In the genomic region with DNA sequence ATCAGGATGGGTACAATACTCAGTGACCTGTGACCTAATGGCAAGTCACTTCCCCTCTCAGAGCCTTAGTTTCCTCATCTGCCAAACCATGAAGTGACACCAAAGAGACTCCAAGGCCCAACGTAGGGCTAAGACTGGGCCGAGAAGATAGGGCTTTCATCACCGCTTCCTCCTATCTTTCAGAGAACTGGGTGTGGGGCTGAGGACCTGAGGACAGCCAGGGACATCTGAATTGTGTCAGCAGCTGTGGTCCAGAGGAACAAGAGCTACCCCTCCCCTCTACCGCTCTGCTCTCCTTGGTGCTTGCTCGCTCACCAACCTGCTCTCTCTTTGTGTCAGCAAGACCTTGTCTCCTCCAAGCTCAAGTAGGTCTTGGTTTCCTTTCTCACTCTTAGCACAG, we compare ENCODE assay signal across 12 mouse cellular contexts. TPM values are rescaled to one million over a fixed set of nuclear protein-coding genes. Genes with fewer than 3 reads are reported as not detected.
DNase-seq lines count a peak whose midpoint lies in the region; ATAC-seq and TF ChIP-seq lines count a peak whose summit lies in the region.
"Had no signal": no experiment of that assay in that cellular context is flagged by ENCODE, and none has a peak within 500 bp of the region (broad histone marks: within the 10 kb centered on the region; RNA-seq: fewer than 3 reads in every experiment).

No protein-coding gene starts in this region.

- no peaks in the 10 kb centered on the region for H3K27me3 ChIP-seq in liver, embryonic 16.5 days (ENCODE audit: control insufficient read depth, insufficient read depth, low read depth, low read length)
- H3K27me3 ChIP-seq: kidney, embryonic 15.5 days; limb, embryonic 12.5 days; midbrain, embryonic 13.5 days had no signal

- no peaks in the 10 kb centered on the region for H3K9me3 ChIP-seq in liver, embryonic 16.5 days (replicated peaks; ENCODE audit: control insufficient read depth, low read length)
- H3K9me3 ChIP-seq: kidney, embryonic 15.5 days; limb, embryonic 12.5 days; midbrain, embryonic 13.5 days had no signal

- DNase-seq in lung, postnatal 25 days (ENCODE audit: low spot score), result peak; percentile 56
- DNase-seq in lung, adult 2 months, result no peak
- DNase-seq in MEL-GATA-1-ER (ENCODE audit: extremely low read depth, low read depth), result peak; percentile 83
- no peak for DNase-seq in cerebellum, postnatal 10 days
- no peak for DNase-seq in right cerebral cortex, postnatal 36 days (ENCODE audit: low spot score in 2 of 2)
- no peak for DNase-seq in layer of hippocampus, postnatal 36 days
- DNase-seq: cerebellum, adult 8-10 months had no signal

- no peak overlapping the region for H3K9ac ChIP-seq in liver, embryonic 16.5 days (ENCODE audit: low read depth, low read length)
- H3K9ac ChIP-seq: kidney, embryonic 15.5 days; limb, embryonic 12.5 days; midbrain, embryonic 13.5 days had no signal

- ATAC-seq in liver, embryonic 16.5 days (ENCODE audit: low read depth), result peak; percentile 53; the same call in 1 of the 2 replicates
- peak; percentile 76 for ATAC-seq in neutrophil, adult 5-6 weeks (ENCODE audit: extremely low read depth, insufficient number of reproducible peaks, low FRiP score, poor library complexity, severe bottlenecking)
- ATAC-seq: midbrain, embryonic 13.5 days had no signal

- no peak overlapping the region for H3K4me3 ChIP-seq in lung, adult 2 months (replicated peaks; ENCODE audit: extremely low read depth, low read depth, low read length)
- no peak overlapping the region for H3K4me3 ChIP-seq in liver, embryonic 16.5 days (ENCODE audit: low read depth, low read length)
- H3K4me3 ChIP-seq: kidney, embryonic 15.5 days; limb, embryonic 12.5 days; midbrain, embryonic 13.5 days had no signal

- TF ChIP-seq CTCF in lung, adult 2 months (IDR thresholded peaks at IDR 0.05; ENCODE audit: insufficient read depth, low read length), result no peak

- no peak for TF ChIP-seq POLR2A in lung, adult 2 months (IDR thresholded peaks at IDR 0.05; ENCODE audit: borderline replicate concordance, extremely low read depth, low read depth, low read length)

- H3K36me3 ChIP-seq in liver, embryonic 16.5 days (ENCODE audit: control insufficient read depth, insufficient read depth), result no peaks in the 10 kb centered on the region
- H3K36me3 ChIP-seq: kidney, embryonic 15.5 days; limb, embryonic 12.5 days; midbrain, embryonic 13.5 days had no signal

- no peak overlapping the region for H3K4me2 ChIP-seq in liver, embryonic 16.5 days (ENCODE audit: low read depth, low read length)
- H3K4me2 ChIP-seq: kidney, embryonic 15.5 days; limb, embryonic 12.5 days; midbrain, embryonic 13.5 days had no signal

- 84% methylated on average over 5 of the region's 5 CpGs for WGBS in lung, adult 2 months
- 36% methylated on average over 5 of the region's 5 CpGs for WGBS in liver, embryonic 16.5 days (ENCODE audit: insufficient replicate concordance)

- no peaks in the 10 kb centered on the region; the same call in 1 of the 2 replicates for H3K4me1 ChIP-seq in lung, adult 2 months (ENCODE audit: control insufficient read depth, insufficient read depth, low read length)
- no peaks in the 10 kb centered on the region; the same call in 1 of the 2 replicates for H3K4me1 ChIP-seq in liver, embryonic 16.5 days (ENCODE audit: control insufficient read depth, low read depth, low read length)
- H3K4me1 ChIP-seq: midbrain, embryonic 13.5 days had no signal

- H3K27ac ChIP-seq in liver, embryonic 16.5 days (ENCODE audit: low read length), result peak overlapping the region; percentile 45; the same call in 1 of the 2 replicates
- H3K27ac ChIP-seq: kidney, embryonic 15.5 days; limb, embryonic 12.5 days; midbrain, embryonic 13.5 days had no signal

RNA-seq across cellular contexts. Expression of a gene that starts 35.7 kb away (rescaled TPM):
- 26.4 and 31.9 TPM in 2 replicates for polyA plus RNA-seq in lung, adult 2 months (2012; rRNA removed)
- 26.8 and 27.1 TPM in 2 replicates for polyA plus RNA-seq in liver, embryonic 16.5 days (2015; fragmentation: Nextera tagmentation; extraction: Ambion mirVana)
- total RNA-seq in neutrophil, adult 5-6 weeks (2017), result 18.4 and 19.5 TPM in 2 replicates
- 10 to 100 TPM; 36.6 to 41.2 TPM for total RNA-seq in layer of hippocampus, postnatal 36 days (2021)

RNA-seq across cellular contexts. Expression of a gene that starts 50.5 kb away (rescaled TPM):
- 1.9 and 2.7 TPM in 2 replicates for polyA plus RNA-seq in lung, adult 2 months (2012; rRNA removed)
- 16.3 and 17.3 TPM in 2 replicates for polyA plus RNA-seq in liver, embryonic 16.5 days (2015; fragmentation: Nextera tagmentation; extraction: Ambion mirVana)
- total RNA-seq in neutrophil, adult 5-6 weeks (2017), result 1.2 and 1.7 TPM in 2 replicates
- 10 to 100 TPM; 19.6 to 19.9 TPM for total RNA-seq in layer of hippocampus, postnatal 36 days (2021)

RNA-seq across cellular contexts. Expression of a gene that starts 56.4 kb away (rescaled TPM):
- 18.9 and 19.1 TPM in 2 replicates for polyA plus RNA-seq in lung, adult 2 months (2012; rRNA removed)
- polyA plus RNA-seq in liver, embryonic 16.5 days (2015; fragmentation: Nextera tagmentation; extraction: Ambion mirVana), result 6.3 and 6.8 TPM in 2 replicates
- total RNA-seq in neutrophil, adult 5-6 weeks (2017), result 193 and 204 TPM in 2 replicates
- total RNA-seq in layer of hippocampus, postnatal 36 days (2021), result 10 to 100 TPM; 17.6 to 18.5 TPM

Comparison
In these comparisons a context has a peak if more than half of its experiments do, and no peak if none do; other contexts are left out.
1. DNase-seq: peak in lung, postnatal 25 days (single experiment) and MEL-GATA-1-ER (single experiment); none in lung, adult 2 months (single experiment), cerebellum, postnatal 10 days (0 of 2), right cerebral cortex, postnatal 36 days (0 of 2) and layer of hippocampus, postnatal 36 days (0 of 2).